ENCODE assay signal across 13 mouse cellular contexts in genomic region chr6:108321653-108322052, GRCm38 (mm10).
DNase-seq lines count a peak whose midpoint lies in the region; ATAC-seq and TF ChIP-seq lines count a peak whose summit lies in the region.
"Had no signal": no experiment of that assay in that cellular context is flagged by ENCODE, and none has a peak within 500 bp of the region (broad histone marks: within the 10 kb centered on the region; RNA-seq: fewer than 3 reads in every experiment).

No protein-coding gene starts in this region.

- peak overlapping the region; percentile 54 for H3K27ac ChIP-seq in layer of hippocampus, adult 2 months
- H3K27ac ChIP-seq: heart, adult 2 months; hindbrain, embryonic 10.5 days; liver, embryonic 13.5 days; neural tube, embryonic 12.5 days had no signal

- no peak overlapping the region for H3K4me3 ChIP-seq in layer of hippocampus, adult 2 months
- H3K4me3 ChIP-seq: heart, adult 2 months; hindbrain, embryonic 10.5 days; liver, embryonic 13.5 days; neural tube, embryonic 12.5 days had no signal

- no peak for ATAC-seq in CD4-positive, CD25-positive, alpha-beta regulatory T cell, adult 4 months

- TF ChIP-seq CTCF in layer of hippocampus, adult 2 months (conservative IDR thresholded peaks at IDR 0.05) = no peak

- peak; percentile 46 for DNase-seq in cerebellum, adult 11-12 months
- no peak for DNase-seq in cerebellum, adult 11 months
- DNase-seq in layer of hippocampus, adult 2 months (ENCODE audit: low spot score in 2 of 2) = peak in 1 of 2 experiments; percentile 75
- DNase-seq in layer of hippocampus, postnatal 25 days (ENCODE audit: extremely low spot score in 1 of 2, low spot score in 1 of 2) = no peak
- peak; percentile 17 for DNase-seq in cerebellum, adult 8-10 months
- peak; percentile 73 to 77 for DNase-seq in left cerebral cortex, postnatal 36 days (ENCODE audit: low spot score in 2 of 2)
- no peak for DNase-seq in heart, adult 18-20 months
- DNase-seq: heart, adult 2 months; liver, embryonic 13.5 days; thymus, postnatal 25 days had no signal

- intact Hi-C loops in left cerebral cortex, postnatal 36 days (cut with DNase I) = loop anchor here (2.0 kb wide), 1 partner anchor 13 kb away; no protein-coding TSS in a partner anchor

Comparison
In these comparisons a context has a peak if more than half of its experiments do, and no peak if none do; other contexts are left out.
1. DNase-seq: peak in cerebellum, adult 11-12 months (single experiment), cerebellum, adult 8-10 months (single experiment) and left cerebral cortex, postnatal 36 days (2 of 2); none in cerebellum, adult 11 months (single experiment), layer of hippocampus, postnatal 25 days (0 of 2) and heart, adult 18-20 months (0 of 2).